Comparison of ENCODE assay signal across 8 mouse cellular contexts in the genomic region with DNA sequence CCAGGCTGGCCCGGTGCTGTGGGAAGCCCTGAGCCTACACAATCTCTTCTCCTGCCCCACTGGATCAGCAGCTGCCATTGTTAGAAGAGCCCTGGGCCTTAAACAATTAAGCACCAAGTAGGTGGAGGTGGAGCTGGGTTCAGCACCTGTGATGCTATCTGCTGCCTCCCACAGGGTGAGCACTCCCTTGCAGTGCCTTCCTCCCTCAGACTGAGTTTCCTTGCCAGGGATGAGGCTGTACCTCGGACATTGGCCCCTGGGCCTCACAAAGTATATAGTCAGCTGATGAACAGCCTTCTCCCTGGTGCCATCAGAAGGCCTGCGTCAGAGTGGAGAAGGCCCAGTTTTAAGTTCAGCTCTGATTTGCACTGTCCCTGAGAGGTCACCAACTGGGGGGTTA.
"Had no signal": no experiment of that assay in that cellular context is flagged by ENCODE, and none has a peak within 500 bp of the region (broad histone marks: within the 10 kb centered on the region; RNA-seq: fewer than 3 reads in every experiment).

No protein-coding gene starts in this region.

- H3K4me3 ChIP-seq: kidney, embryonic 15.5 days; left cerebral cortex, adult 2 months; liver, embryonic 15.5 days; midbrain, embryonic 10.5 days; myocyte; neural tube, embryonic 15.5 days had no signal

- H3K9me3 ChIP-seq: kidney, embryonic 15.5 days; liver, embryonic 15.5 days; midbrain, embryonic 10.5 days; neural tube, embryonic 15.5 days had no signal

- H3K36me3 ChIP-seq: neural tube, embryonic 15.5 days had no signal

- H3K27me3 ChIP-seq: kidney, embryonic 15.5 days; liver, embryonic 15.5 days; neural tube, embryonic 15.5 days had no signal

- H3K4me2 ChIP-seq: kidney, embryonic 15.5 days; liver, embryonic 11.5 days; liver, embryonic 15.5 days; lung, embryonic 14.5 days; neural tube, embryonic 15.5 days had no signal

- H3K9ac ChIP-seq: kidney, embryonic 15.5 days; liver, embryonic 15.5 days; lung, embryonic 14.5 days; neural tube, embryonic 15.5 days had no signal

- H3K27ac ChIP-seq: kidney, embryonic 15.5 days; left cerebral cortex, adult 2 months; liver, embryonic 15.5 days; midbrain, embryonic 10.5 days; neural tube, embryonic 15.5 days had no signal
